Mouse (Mus musculus): ENCODE results near the gene Ank3.

Ank3 gene

GRCm38 (mm10) chr10:69398763-69399590, at the start of gene Ank3:
Gene Ank3 (plus strand): TSS chr10:69398773.
- under 1% methylated on average over 61 of the region's 77 CpGs for WGBS

DNA sequence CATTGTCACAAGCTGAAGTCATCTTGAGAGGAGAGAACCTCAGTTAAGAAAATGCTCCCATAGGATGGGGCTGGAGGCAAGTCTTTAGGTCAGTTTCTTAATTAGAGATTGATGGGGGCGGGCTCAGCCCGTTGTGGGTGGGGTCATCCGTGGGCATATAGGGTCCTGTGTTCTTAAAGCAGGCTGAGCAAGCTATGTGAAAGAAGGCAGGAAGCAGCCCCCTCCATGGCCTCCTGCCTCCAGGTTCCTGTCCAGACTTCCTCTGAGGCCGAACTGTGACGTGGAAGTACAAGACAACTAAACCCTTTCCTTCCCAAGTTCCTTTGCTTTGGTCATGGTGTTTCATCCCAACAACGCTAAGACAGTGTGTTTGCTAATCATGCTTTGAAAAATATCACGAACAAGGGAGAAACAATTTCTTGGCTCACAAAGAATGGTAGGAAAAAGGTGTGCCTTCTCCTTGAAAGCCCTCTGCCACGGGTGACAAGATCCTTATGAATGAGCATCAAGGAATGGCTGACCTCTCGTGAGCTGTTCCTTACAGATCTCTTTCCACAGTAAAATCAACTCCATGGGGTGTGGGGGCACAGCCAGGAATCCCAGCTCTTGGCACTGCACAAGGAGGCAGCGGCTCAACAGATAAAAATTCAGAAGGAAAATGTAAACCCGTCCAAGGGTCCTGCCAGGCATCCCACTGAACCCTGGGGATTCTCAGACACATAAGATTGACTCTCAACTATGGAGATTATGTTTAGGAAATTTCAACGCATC, 47.3 kb upstream of the Ank3 start:
- 36% methylated on average over 12 of the region's 12 CpGs for WGBS

DNA sequence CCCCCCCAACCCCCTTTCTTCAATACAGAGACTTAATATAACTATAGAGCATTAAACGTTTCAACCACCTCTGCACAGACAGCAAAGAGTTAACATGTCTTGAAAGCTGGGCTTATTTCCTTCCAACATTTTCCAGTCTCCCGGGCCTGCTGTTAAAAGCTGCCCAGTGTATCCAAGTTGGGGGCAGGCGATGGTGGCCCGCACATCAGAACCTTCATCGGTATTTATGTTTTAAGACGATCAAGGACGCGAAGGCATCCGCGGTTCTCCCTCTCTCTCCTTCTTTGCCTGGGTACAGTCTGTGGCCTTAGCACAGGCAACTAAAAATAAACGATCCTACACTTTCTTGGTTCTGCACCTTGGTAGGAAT, 46.7 kb upstream of the Ank3 start:
- WGBS: 18% methylated on average over 11 of the region's 11 CpGs

GRCm38 (mm10) chr10:69352212-69353085, 46.1 kb upstream of the Ank3 start, which contains the start of gene Cdk1:
Gene Cdk1 (minus strand): TSS chr10:69352938.
- 5% methylated on average over 51 of the region's 51 CpGs for WGBS

GRCm38 (mm10) chr10:69353086-69353479, 45.5 kb upstream of the Ank3 start:
- WGBS: 28% methylated on average over 5 of the region's 5 CpGs

DNA sequence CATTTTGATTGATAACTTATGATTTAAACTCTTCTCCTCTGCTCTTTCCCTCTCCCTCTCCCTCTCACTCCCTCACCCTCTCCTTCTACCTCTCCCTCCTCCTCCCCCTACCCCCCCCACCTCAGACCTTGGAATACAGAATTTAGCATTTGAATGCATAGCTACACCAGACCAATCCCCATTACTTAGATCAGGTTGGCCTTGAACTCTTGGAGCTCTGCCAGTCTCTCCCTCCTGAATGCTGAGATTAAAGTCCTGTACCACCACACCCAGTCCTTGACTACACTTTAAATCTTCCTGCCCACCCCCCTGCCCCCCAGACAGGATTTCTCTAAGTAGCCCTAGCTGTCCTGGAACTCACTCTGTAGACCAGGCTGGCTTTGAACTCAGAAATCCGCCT, 38.9 kb upstream of the Ank3 start:
- WGBS: 97% methylated on average over 1 of the region's 1 CpGs

GRCm38 (mm10) chr10:69366208-69366607, 32.4 kb upstream of the Ank3 start:
- WGBS: 83% methylated on average over 11 of the region's 11 CpGs

GRCm38 (mm10) chr10:69366877-69367387, 31.6 kb upstream of the Ank3 start:
- WGBS: 79% methylated on average over 13 of the region's 13 CpGs

GRCm38 (mm10) chr10:69369321-69369720, 29.3 kb upstream of the Ank3 start:
- WGBS: 86% methylated on average over 6 of the region's 6 CpGs

- WGBS: 13% methylated on average over 10 of the region's 10 CpGs
Observed at GRCm38 (mm10) chr10:69371441-69371840, 27.1 kb upstream of the Ank3 start.

DNA sequence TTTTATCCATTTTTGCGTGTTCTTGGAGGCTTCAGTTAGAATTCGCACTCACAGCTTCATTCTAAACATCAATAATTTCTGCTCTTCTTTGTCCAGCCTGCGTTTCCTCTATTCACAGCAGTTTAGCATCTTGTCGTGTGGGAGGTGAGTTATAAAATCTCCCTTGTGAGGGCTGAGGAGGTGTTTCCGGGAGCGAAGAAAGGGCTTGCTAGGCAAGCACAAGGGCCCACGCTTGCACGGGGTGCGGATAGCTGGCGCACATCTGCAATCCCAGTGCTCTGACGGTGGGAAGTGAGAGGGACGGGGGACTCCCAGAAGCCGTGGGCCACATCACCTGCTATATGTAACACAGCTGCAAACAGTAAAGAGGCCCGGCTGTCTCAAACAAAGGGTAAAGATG, 26.5 kb upstream of the Ank3 start:
- 62% methylated on average over 14 of the region's 14 CpGs for WGBS

GRCm38 (mm10) chr10:69373796-69374550, 24.6 kb upstream of the Ank3 start:
- WGBS: 72% methylated on average over 10 of the region's 10 CpGs

GRCm38 (mm10) chr10:69375154-69375553, 23.4 kb upstream of the Ank3 start:
- 65% methylated on average over 7 of the region's 7 CpGs for WGBS

DNA sequence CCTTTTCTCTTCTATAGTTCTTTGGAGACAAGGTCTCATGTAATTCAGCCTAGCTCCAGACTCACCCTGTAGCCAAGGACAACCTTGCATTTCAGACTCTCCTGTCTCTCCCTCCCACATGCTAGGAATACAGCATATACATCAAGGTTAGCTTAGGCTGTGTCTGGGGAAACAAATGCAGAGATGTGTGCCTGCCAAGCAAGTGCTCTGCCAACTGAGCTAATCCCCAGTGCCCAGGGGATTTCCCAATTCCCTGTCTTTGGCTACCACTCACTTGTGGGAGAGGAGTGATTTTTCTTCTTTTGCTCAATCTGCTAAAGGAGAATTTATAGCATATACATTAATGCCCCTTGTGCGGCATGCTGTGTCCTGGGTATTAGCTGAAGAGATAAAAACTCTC, 15.4 kb upstream of the Ank3 start:
- 89% methylated on average over 1 of the region's 1 CpGs for WGBS

DNA sequence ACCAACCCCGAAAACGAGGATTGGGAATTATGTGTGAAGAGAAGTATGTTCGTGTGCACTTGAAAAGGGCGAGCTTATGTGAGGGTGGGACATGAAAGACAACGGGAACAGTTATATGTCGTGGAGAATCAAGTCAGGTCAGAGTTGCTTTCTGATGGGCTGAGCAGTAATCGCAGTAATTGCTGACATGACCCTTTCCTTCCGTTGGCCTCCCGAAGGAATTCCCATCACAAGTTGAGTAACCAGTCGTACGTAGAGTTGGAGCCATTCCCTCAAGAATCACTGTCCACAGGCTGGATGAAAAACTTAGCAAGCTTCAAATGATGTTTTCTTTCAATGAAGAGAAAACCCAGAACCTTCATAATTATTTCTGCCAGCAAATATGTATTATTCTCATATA, 13.9 kb upstream of the Ank3 start:
- WGBS: 90% methylated on average over 11 of the region's 11 CpGs

GRCm38 (mm10) chr10:69385136-69385535, 13.4 kb upstream of the Ank3 start:
- WGBS: 96% methylated on average over 8 of the region's 8 CpGs

DNA sequence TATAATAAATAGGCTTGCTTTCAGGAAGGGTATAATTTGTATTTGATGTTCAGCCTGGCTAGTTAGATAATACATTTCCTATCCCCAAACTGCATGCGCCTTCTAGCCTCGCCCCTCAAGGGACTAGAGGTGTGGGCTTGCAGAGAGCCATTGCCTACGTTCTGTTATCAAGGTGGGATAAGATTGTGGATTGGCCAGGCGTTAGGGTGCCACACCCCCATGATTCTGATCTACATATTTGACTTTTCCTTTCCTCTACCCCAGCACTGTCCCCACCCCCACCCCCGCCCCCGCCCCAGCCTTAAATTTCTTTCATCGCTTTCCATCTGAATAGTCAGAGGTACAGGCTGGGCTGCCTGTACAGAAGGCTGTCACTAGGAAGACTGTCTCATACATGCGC, 11.8 kb upstream of the Ank3 start:
- WGBS: 86% methylated on average over 8 of the region's 8 CpGs

DNA sequence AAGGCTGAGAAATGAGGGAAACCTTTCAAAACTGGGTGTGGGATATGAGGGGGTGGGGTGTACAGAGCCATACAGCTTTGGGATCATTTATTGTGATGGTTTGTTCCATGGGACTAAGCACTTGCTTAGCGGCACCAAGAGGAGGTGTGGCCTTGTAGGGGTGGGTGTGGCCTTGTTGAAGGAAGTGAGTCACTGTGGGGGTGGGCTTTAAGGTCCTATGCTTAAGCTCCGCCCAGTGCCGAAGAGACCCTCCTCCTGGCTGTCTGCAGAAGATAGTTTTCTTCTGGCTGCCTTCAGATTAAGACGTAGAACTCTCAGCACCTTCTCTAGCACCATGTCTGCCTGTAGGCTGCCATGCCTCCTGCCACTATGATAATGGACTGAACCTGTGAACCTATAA, 9.1 kb upstream of the Ank3 start:
- WGBS: 93% methylated on average over 4 of the region's 4 CpGs

GRCm38 (mm10) chr10:69398197-69398762, 293 bp upstream of the Ank3 start:
- under 1% methylated on average over 26 of the region's 26 CpGs for WGBS

DNA sequence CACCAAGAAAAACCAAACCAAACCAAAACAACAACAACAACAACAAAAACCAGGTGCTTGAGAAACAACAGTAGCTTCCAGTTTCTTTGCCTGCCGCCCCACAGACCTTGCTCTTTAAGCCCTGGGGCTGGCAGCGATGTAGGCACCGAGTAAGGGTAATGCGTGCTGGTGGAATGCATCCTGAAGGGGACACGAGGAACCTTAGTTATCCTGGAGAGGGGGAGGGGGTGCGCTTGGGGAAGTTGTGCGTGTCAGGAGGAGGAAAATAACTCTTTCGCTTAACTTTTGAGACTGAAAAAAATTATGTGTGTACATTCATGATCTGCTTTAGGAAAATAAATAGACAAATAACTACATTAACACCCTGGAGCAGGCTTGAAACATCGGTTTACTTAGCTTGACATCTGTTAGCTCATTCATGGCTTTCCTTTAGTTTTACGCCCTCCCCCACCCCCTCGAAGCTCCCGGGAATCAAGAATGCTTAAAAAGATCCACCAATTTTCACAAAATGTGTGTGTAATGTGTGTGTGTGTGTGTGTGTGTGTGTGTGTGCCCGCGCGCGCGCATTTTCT, 1.3 kb downstream of the Ank3 start:
- 7% methylated on average over 17 of the region's 17 CpGs for WGBS

All from cerebral cortex, adult 2 months (tissue).